Mouse (Mus musculus) bone marrow, adult 2 months (tissue): ENCODE data around the gene Pgd. TPM values are rescaled to one million over a fixed set of nuclear protein-coding genes. Genes with fewer than 3 reads are reported as not detected.
A peak's percentile ranks its signal among the peaks of the same experiment; 100 is the strongest.
"Not testable (repeated sequence)": the region's sequence is repeated elsewhere in the genome, so short reads cannot be mapped to it uniquely, and the experiment has no call there.

Experiments
- H3K27ac ChIP-seq: fragments of 200-500 bp; 2 replicates; pipeline ENCODE4 v1.5.1; 2012; ENCODE audit warnings: low read depth, mild to moderate bottlenecking, control low read depth, inconsistent platforms, low read length; ENCODE audit not compliant: control insufficient read depth, poor library complexity, insufficient read depth
- H3K4me1 ChIP-seq: fragments of 200-500 bp; 2 replicates; pipeline ENCODE4 v1.6.1; 2011; ENCODE audit warnings: low read length; ENCODE audit not compliant: control insufficient read depth, insufficient read depth
- H3K4me3 ChIP-seq: fragments of 200-500 bp; replicated peaks from 2 replicates; pipeline ENCODE3; 2011; ENCODE audit warnings: mild to moderate bottlenecking, low read depth, low read length, control low read depth; ENCODE audit not compliant: control insufficient read depth
- CTCF ChIP-seq: fragments of 200-500 bp; IDR thresholded peaks from 2 replicates; pipeline ENCODE4 v1.5.1; 2011; ENCODE audit warnings: low read length, control low read depth; ENCODE audit not compliant: control insufficient read depth, insufficient read depth
- POLR2A ChIP-seq: fragments of 200-500 bp; IDR thresholded peaks from 2 replicates; pipeline ENCODE4 v1.6.1; 2011; ENCODE audit warnings: low read depth, mild to moderate bottlenecking, control low read depth, low read length, borderline replicate concordance; ENCODE audit not compliant: control insufficient read depth
- WGBS: fragments of 180-500 bp; shearing (Covaris S2); methylation state at CpG from one replicate; pipeline ENCODE4 v1.1.7; 2018; 5-methylcytosine and 5-hydroxymethylcytosine counted together
- polyA plus RNA-seq: library from polyadenylated mRNA; stranded (reverse); fragments of >200 nt; gene quantifications from 2 replicates; pipeline ENCODE4 v1.2.4, GENCODE M21; 2011; ENCODE audit warnings: low replicate concordance; ENCODE audit not compliant: missing spikeins, insufficient read depth, insufficient read length

Gene Pgd
- polyA plus RNA-seq, 1 experiment, result 170 TPM

DNA sequence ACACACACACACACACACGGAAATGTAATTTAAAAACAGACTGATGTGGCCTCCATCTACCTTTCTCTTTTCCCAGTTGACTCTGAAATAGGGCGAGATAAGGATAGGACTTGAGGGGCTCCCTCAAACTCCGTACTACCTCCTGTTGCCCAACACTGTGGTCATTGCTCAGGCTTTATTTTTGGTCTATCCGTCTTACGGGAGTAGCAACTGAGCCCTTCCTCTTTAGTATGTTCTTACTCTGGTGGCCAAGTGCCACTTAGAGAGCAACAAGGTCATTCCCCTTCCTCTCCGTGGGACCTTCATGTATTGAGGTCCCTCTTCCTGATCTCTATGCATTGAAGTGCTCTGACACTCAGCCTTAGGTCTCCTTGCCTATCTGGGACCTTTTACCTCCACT is 7.1 kb upstream of the Pgd start:
- Histone ChIP-seq H3K4me1 (peaks cover 6% of the 10 kb centered on the region), H3K4me3 (peak overlapping the region; percentile 44), H3K27ac (peak overlapping the region; percentile 79)
- whole genome bisulfite sequencing, result 30% methylated on average over 6 of the region's 6 CpGs
- TF ChIP-seq CTCF, result no peak
- no peak for TF ChIP-seq POLR2A

DNA sequence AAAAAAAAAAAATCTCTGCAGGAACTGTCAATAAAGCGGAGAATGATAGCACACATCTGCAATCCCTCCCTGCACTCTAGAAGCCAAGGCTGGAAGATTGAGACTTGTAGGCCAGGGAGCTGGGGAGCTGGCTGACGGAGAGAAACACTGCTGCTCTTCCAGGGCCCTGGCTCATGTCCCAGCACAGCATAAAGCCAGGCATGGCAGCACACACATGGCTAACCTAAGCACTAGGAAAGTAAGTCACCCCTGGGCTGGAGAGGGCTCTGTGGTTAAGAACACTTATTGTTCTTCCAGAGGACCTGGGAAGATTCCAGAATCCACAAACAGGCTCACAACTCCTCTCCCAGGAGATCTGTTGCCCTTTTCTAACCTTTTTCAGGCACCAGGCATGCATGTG is 6.1 kb upstream of the Pgd start:
- TF ChIP-seq POLR2A (no peak), CTCF (no peak)
- 51% methylated on average over 2 of the region's 2 CpGs for WGBS
- Histone ChIP-seq H3K27ac (peak overlapping the region; percentile 65), H3K4me1 (peaks cover 7% of the 10 kb centered on the region), H3K4me3 (no peak overlapping the region)

DNA sequence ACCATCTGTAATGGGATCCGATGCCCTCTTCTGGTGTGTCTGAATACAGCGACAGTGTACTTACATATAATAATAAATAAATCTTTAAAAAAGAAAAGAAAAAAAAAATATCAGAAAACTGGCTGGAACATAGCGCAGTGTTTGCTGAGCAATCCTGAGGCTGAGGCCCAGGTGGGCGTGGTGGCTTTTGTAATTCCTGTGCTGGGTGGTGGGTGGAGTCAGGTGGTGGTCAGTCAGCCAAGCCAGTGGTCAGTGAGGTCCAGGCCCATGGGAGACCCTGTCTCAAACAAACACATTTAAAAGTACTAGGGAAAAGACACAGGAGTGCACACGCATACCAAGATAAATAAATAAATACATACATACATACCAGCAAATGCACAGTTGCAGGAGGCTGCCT is 5.5 kb upstream of the Pgd start:
- 65% methylated on average over 5 of the region's 5 CpGs for WGBS
- TF ChIP-seq CTCF (no peak), POLR2A (no peak)
- Histone ChIP-seq H3K4me1 (peaks cover 7% of the 10 kb centered on the region), H3K4me3 (no peak overlapping the region), H3K27ac (peak overlapping the region; percentile 65; the same call in 1 of the 2 replicates)

DNA sequence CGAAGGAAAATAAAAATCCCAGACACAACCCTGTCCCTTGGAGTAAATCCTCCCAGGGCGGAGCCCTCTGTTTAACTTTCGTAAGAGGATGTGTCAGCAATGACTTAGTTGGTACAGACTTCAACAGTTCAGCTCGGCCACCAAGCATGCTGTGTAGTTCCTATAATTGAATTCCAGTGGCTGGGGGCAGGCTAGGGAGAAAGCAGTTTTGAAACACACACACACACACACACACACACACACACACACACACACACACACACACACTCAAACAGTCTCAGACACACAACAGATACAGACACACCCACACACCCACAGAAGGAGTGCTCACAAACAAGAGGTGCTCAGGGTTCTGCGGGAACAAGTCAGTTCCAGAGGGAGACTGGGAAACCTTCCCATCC is 5.0 kb upstream of the Pgd start:
- peaks cover 7% of the 10 kb centered on the region for H3K4me1 ChIP-seq
- H3K4me3 ChIP-seq, result no peak overlapping the region
- WGBS, result 39% methylated on average over 5 of the region's 5 CpGs
- H3K27ac ChIP-seq, result peak overlapping the region; percentile 65
- TF ChIP-seq POLR2A (no peak), CTCF (no peak)

- Histone ChIP-seq H3K27ac (peak overlapping the region; percentile 73), H3K4me1 (peaks cover 7% of the 10 kb centered on the region), H3K4me3 (no peak overlapping the region)
- 17% methylated on average over 7 of the region's 7 CpGs for WGBS
- TF ChIP-seq CTCF (no peak), POLR2A (no peak)
Observed at GRCm38 (mm10) chr4:149170394-149170931, 3.9 kb upstream of the Pgd start.

- H3K27ac ChIP-seq, result peak overlapping the region; percentile 73
- not testable (repeated sequence) for H3K4me1 ChIP-seq, H3K4me3 ChIP-seq
- WGBS, result 78% methylated on average over 7 of the region's 8 CpGs
Observed at GRCm38 (mm10) chr4:149169926-149170325, 3.4 kb upstream of the Pgd start.

GRCm38 (mm10) chr4:149168016-149168415 is 1.4 kb upstream of the Pgd start:
- Histone ChIP-seq H3K27ac (no peak overlapping the region), H3K4me1 (peaks cover 4% of the 10 kb centered on the region), H3K4me3 (no peak overlapping the region)
- WGBS, result 38% methylated on average over 2 of the region's 2 CpGs
- TF ChIP-seq POLR2A (no peak), CTCF (no peak)

- TF ChIP-seq CTCF (no peak), POLR2A (no peak)
- H3K4me3 ChIP-seq, result peak overlapping the region; percentile 81
- H3K4me1 ChIP-seq, result peaks cover 4% of the 10 kb centered on the region
- H3K27ac ChIP-seq, result peak overlapping the region; percentile 77
- under 1% methylated on average over 27 of the region's 27 CpGs for WGBS
Observed at GRCm38 (mm10) chr4:149166957-149167611, 513 bp upstream of the Pgd start.

GRCm38 (mm10) chr4:149164150-149164549 is 2.4 kb downstream of the Pgd start:
- 44% methylated on average over 5 of the region's 5 CpGs for WGBS
- peak overlapping the region; percentile 57 for H3K4me3 ChIP-seq
- peaks cover 10% of the 10 kb centered on the region for H3K4me1 ChIP-seq
- no peak overlapping the region for H3K27ac ChIP-seq
- TF ChIP-seq CTCF, result no peak
- TF ChIP-seq POLR2A, result no peak
